Comparison of ENCODE assay signal across 9 mouse cellular contexts in the genomic region with DNA sequence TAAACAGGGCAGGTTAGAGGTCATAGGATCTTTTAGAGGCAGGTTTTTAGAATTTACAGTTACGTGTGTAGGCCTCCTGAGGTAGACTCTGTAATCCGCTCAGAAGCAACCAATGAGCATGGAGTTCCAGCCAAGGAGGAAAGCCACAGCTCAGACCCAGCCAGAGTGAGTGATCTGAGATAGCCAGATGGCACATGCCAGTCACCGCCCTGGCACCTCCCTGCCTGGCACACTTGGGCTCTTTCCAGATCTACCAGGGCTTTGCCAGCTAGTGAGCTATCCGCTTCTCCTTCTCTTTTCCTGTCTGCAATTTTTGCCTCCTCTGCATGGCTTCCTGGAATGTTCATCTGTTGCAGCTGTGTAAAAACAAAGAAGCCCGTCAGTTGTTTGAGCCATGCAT.
A peak's percentile ranks its signal among the peaks of the same experiment; 100 is the strongest.
DNase-seq lines count a peak whose midpoint lies in the region; ATAC-seq and TF ChIP-seq lines count a peak whose summit lies in the region.
"Had no signal": no experiment of that assay in that cellular context is flagged by ENCODE, and none has a peak within 500 bp of the region (broad histone marks: within the 10 kb centered on the region; RNA-seq: fewer than 3 reads in every experiment).

No protein-coding gene starts in this region.

- 89% methylated on average over 5 of the region's 5 CpGs for WGBS in heart, embryonic 11.5 days (ENCODE audit: insufficient replicate concordance)

- peaks cover 27% of the 10 kb centered on the region for H3K4me1 ChIP-seq in heart, embryonic 11.5 days (ENCODE audit: control insufficient read depth, insufficient read depth, low read length)

- TF ChIP-seq CTCF in C2C12 (IDR thresholded peaks at IDR 0.05; ENCODE audit: control insufficient read depth, insufficient read depth, insufficient read length): no peak

- intact Hi-C loops in gastrocnemius, postnatal 36 days (cut with DNase I): no loop called here

- H3K9me3 ChIP-seq in heart, embryonic 11.5 days (replicated peaks; ENCODE audit: control insufficient read depth, low read length): no peaks in the 10 kb centered on the region

- no peaks in the 10 kb centered on the region for H3K36me3 ChIP-seq in heart, embryonic 11.5 days (ENCODE audit: control insufficient read depth, insufficient read depth, low read length)
- no peaks in the 10 kb centered on the region for H3K36me3 ChIP-seq in C2C12 (ENCODE audit: control insufficient read depth, insufficient read depth)

- H3K27me3 ChIP-seq in heart, embryonic 11.5 days (ENCODE audit: control insufficient read depth, insufficient read depth, low read length): no peaks in the 10 kb centered on the region
- no peaks in the 10 kb centered on the region for H3K27me3 ChIP-seq in C2C12 (ENCODE audit: control insufficient read depth, insufficient read depth, insufficient read length)

- no peaks in the 10 kb centered on the region for H3K79me2 ChIP-seq in C2C12 (ENCODE audit: control insufficient read depth, insufficient read depth)

- H3K4me3 ChIP-seq in heart, embryonic 11.5 days (ENCODE audit: low read depth, low read length): no peak overlapping the region
- H3K4me3 ChIP-seq in C2C12 (ENCODE audit: insufficient read depth, poor library complexity, severe bottlenecking): no peak overlapping the region
- H3K4me3 ChIP-seq: erythroblast, embryonic 14.5 days had no signal

- H3K9ac ChIP-seq in heart, embryonic 11.5 days (ENCODE audit: low read depth, low read length): no peak overlapping the region

- H3K4me2 ChIP-seq in heart, embryonic 11.5 days: no peak overlapping the region

- DNase-seq in heart, adult 11 months: peak; percentile 83
- peak; percentile 72 for DNase-seq in cerebellum, adult 8-10 months
- peak; percentile 28 to 29 for DNase-seq in gastrocnemius, postnatal 36 days
- DNase-seq in kidney, adult 11 months: no peak
- no peak for DNase-seq in lung, postnatal 36 days
- no peak for DNase-seq in c-Kit-positive CD71-positive TER-119-positive erythroid progenitor cells, embryonic 14.5 days (ENCODE audit: low spot score)

- no peak overlapping the region for H3ac ChIP-seq in C2C12 (ENCODE audit: control insufficient read depth, insufficient read length, low read depth)

- no peak overlapping the region for H3K27ac ChIP-seq in heart, embryonic 11.5 days (ENCODE audit: low read depth, low read length)

- ATAC-seq in heart, embryonic 11.5 days (replicated peaks; ENCODE audit: insufficient number of reproducible peaks, low FRiP score, low TSS enrichment): no peak

- H3K79me3 ChIP-seq in C2C12 (ENCODE audit: low read depth): no peaks in the 10 kb centered on the region

TF ChIP-seq in C2C12, 6 proteins besides CTCF, POLR2A, EP300 and RAD21:
- no peak for TF ChIP-seq USF1 (IDR thresholded peaks at IDR 0.05; ENCODE audit: low read depth)
- no peak for TF ChIP-seq CEBPB (IDR thresholded peaks at IDR 0.05; ENCODE audit: low read depth)
- TF ChIP-seq FOSL1 (IDR thresholded peaks at IDR 0.05; ENCODE audit: insufficient read depth, low read length, poor library complexity, severe bottlenecking): no peak
- TF ChIP-seq MYOD1 (IDR thresholded peaks at IDR 0.05; ENCODE audit: control insufficient read depth, insufficient read length, low read depth): peak; percentile 2
- no peak for TF ChIP-seq MYOG (IDR thresholded peaks at IDR 0.05; ENCODE audit: control insufficient read depth, extremely low read depth, insufficient read length)
- no peak for TF ChIP-seq MAX (IDR thresholded peaks at IDR 0.05)

Comparison
In these comparisons a context has a peak if more than half of its experiments do, and no peak if none do; other contexts are left out.
1. DNase-seq: peak in heart, adult 11 months (single experiment), cerebellum, adult 8-10 months (single experiment) and gastrocnemius, postnatal 36 days (2 of 2); none in kidney, adult 11 months (single experiment), lung, postnatal 36 days (single experiment) and c-Kit-positive CD71-positive TER-119-positive erythroid progenitor cells, embryonic 14.5 days (single experiment).